Mouse (Mus musculus) E14TG2a.4 (cell line): ENCODE data around the gene Ppp1r13b.

Source experiments
- CTCF ChIP-seq: conservative IDR thresholded peaks from 2 replicates; pipeline ENCODE4 v1.5.1; 2014; ENCODE audit warnings: low read length
- NANOG ChIP-seq: IDR thresholded peaks from 2 replicates; pipeline ENCODE4 v1.6.1; 2014; ENCODE audit warnings: borderline replicate concordance, low read length, mixed read lengths
- POU5F1 ChIP-seq: IDR thresholded peaks from 2 replicates; pipeline ENCODE4 v1.6.1; 2014; ENCODE audit warnings: low read length, borderline replicate concordance

DNA sequence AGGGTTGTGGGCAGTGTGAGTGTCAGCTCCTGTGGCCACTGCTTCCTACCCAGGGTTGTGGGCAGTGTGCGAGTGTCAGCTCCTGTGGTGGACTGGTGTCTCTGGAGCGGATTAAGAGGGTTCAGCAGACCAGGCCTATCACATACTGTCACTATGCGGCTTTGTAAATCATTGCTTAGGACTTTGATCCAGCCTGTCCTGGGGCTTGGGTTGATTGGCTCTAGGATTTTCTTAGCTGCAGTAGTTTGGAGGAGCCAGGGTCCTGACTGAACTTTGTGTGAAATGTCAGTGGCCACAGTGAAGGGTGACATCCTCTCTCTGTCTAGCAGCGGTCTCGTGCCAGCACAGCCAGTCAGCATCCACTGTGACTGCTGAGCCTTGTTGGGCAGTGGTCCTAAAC is 117.8 kb downstream of the Ppp1r13b start:
- no peak for TF ChIP-seq CTCF
- TF ChIP-seq POU5F1, result no peak
- TF ChIP-seq NANOG, result no peak
